ENCODE assay signal across 8 mouse cellular contexts in the genomic region with DNA sequence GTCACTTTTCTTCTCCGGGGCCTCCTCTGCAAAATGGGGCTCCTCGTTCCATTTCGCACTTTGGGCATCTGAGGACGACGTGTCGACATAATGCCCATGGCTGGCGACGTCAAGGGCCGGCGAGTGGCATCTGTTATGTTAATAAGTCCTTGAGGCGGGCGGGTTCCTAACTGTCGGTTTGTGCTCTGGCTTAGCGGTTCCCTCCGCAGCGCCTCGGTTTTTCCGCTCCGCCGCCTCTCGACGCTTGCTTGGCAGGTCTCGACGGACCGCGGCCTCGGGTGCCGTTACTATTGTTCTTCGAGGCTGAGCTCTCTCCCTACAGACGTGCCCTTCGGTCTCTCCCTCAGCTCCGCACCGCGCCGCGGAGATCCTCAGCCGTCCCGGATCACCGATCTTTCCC. TPM values are rescaled to one million over a fixed set of nuclear protein-coding genes. Genes with fewer than 3 reads are reported as not detected.
DNase-seq lines count a peak whose midpoint lies in the region; ATAC-seq and TF ChIP-seq lines count a peak whose summit lies in the region.

A gene (plus strand): TSS at position 133 of the 400 bp plus-strand sequence.

- H3K27ac ChIP-seq in cortical plate, adult 2 months (ENCODE audit: insufficient read depth, low read length), result peak within 1 kb of the TSS; percentile 97
- H3K27ac ChIP-seq in heart, embryonic 11.5 days (ENCODE audit: low read depth, low read length), result peak within 1 kb of the TSS; percentile 95
- H3K27ac ChIP-seq in midbrain, postnatal 0 days (ENCODE audit: low read depth, low read length), result peak within 1 kb of the TSS; percentile 97

- H3K27me3 ChIP-seq in heart, embryonic 11.5 days (ENCODE audit: control insufficient read depth, insufficient read depth, low read length), result no peaks in the 10 kb centered on the region
- H3K27me3 ChIP-seq in midbrain, postnatal 0 days (ENCODE audit: insufficient read depth, low read length), result no peaks in the 10 kb centered on the region

- ATAC-seq in heart, embryonic 11.5 days (replicated peaks; ENCODE audit: insufficient number of reproducible peaks, low FRiP score, low TSS enrichment), result no peak; the same call in 1 of the 2 replicates
- ATAC-seq in midbrain, postnatal 0 days (ENCODE audit: low FRiP score), result peak; percentile 55
- no peak for ATAC-seq in cerebellum, adult (ENCODE audit: insufficient number of reproducible peaks, low FRiP score, low TSS enrichment)

- peak within 1 kb of the TSS; percentile 85 for H3K4me3 ChIP-seq in lung, adult 2 months (replicated peaks; ENCODE audit: extremely low read depth, low read depth, low read length)
- peak within 1 kb of the TSS; percentile 70 for H3K4me3 ChIP-seq in cortical plate, adult 2 months (ENCODE audit: insufficient read depth, low read length)
- H3K4me3 ChIP-seq in heart, embryonic 11.5 days (ENCODE audit: low read depth, low read length), result peak within 1 kb of the TSS; percentile 89
- peak within 1 kb of the TSS; percentile 93 for H3K4me3 ChIP-seq in midbrain, postnatal 0 days (ENCODE audit: low read depth, low read length)

- H3K9me3 ChIP-seq in heart, embryonic 11.5 days (replicated peaks; ENCODE audit: control insufficient read depth, low read length), result no peaks in the 10 kb centered on the region
- no peaks in the 10 kb centered on the region for H3K9me3 ChIP-seq in midbrain, postnatal 0 days (ENCODE audit: low read length)

- peaks cover 3% of the 10 kb centered on the region for H3K36me3 ChIP-seq in heart, embryonic 11.5 days (ENCODE audit: control insufficient read depth, insufficient read depth, low read length)
- 0 out of 2 replicates have a peak, but pooled peaks cover 1% of the 10 kb centered on the region for H3K36me3 ChIP-seq in midbrain, postnatal 0 days (ENCODE audit: insufficient read depth, low read length)

- H3K4me2 ChIP-seq in heart, embryonic 11.5 days, result peak within 1 kb of the TSS; percentile 92
- H3K4me2 ChIP-seq in midbrain, postnatal 0 days (ENCODE audit: low read depth, low read length, poor library complexity, severe bottlenecking), result peak within 1 kb of the TSS; percentile 68

- 5% methylated on average over 39 of the region's 39 CpGs for WGBS in lung, adult 2 months
- WGBS in heart, embryonic 11.5 days (ENCODE audit: insufficient replicate concordance), result 2% methylated on average over 39 of the region's 39 CpGs
- WGBS in midbrain, postnatal 0 days, result 1% methylated on average over 39 of the region's 39 CpGs

- no peak for DNase-seq in lung, adult 2 months
- DNase-seq in lung, postnatal 4 days, result no peak
- DNase-seq in left cerebral cortex, adult 8-10 months (ENCODE audit: low spot score in 2 of 2), result no peak
- no peak for DNase-seq in midbrain, postnatal 0 days (ENCODE audit: low spot score)
- DNase-seq in cerebellum, adult 8-10 months, result no peak

- TF ChIP-seq CTCF in lung, adult 2 months (IDR thresholded peaks at IDR 0.05; ENCODE audit: insufficient read depth, low read length), result no peak
- no peak for TF ChIP-seq CTCF in cortical plate, adult 2 months (IDR thresholded peaks at IDR 0.05; ENCODE audit: extremely low read depth, insufficient read depth, low read length)
- TF ChIP-seq CTCF in midbrain, postnatal 0 days (IDR thresholded peaks at IDR 0.05), result no peak

- no peak for TF ChIP-seq POLR2A in lung, adult 2 months (IDR thresholded peaks at IDR 0.05; ENCODE audit: borderline replicate concordance, extremely low read depth, low read depth, low read length)
- TF ChIP-seq POLR2A in cortical plate, adult 2 months (IDR thresholded peaks at IDR 0.05; ENCODE audit: extremely low read depth, insufficient read depth, low read length), result no peak

- peak within 1 kb of the TSS; percentile 97 for H3K9ac ChIP-seq in heart, embryonic 11.5 days (ENCODE audit: low read depth, low read length)
- peak within 1 kb of the TSS; percentile 100 for H3K9ac ChIP-seq in midbrain, postnatal 0 days (replicated peaks; ENCODE audit: low read length, poor library complexity, severe bottlenecking)

- H3K4me1 ChIP-seq in lung, adult 2 months (ENCODE audit: control insufficient read depth, insufficient read depth, low read length), result peaks cover 13% of the 10 kb centered on the region
- no peaks in the 10 kb centered on the region; the same call in 1 of the 2 replicates for H3K4me1 ChIP-seq in cortical plate, adult 2 months (ENCODE audit: control insufficient read depth, insufficient read depth, low read length)
- peaks cover 27% of the 10 kb centered on the region for H3K4me1 ChIP-seq in heart, embryonic 11.5 days (ENCODE audit: control insufficient read depth, insufficient read depth, low read length)
- H3K4me1 ChIP-seq in midbrain, postnatal 0 days (ENCODE audit: insufficient read depth, low read length), result peaks cover 14% of the 10 kb centered on the region; the same call in 1 of the 2 replicates

RNA-seq across cellular contexts. Expression of the gene that starts here (rescaled TPM):
- 69.8 and 79.4 TPM in 2 replicates for polyA plus RNA-seq in lung, adult 2 months (2012; rRNA removed)
- 148 and 164 TPM in 2 replicates for polyA plus RNA-seq in cortical plate, adult 2 months (2012; rRNA removed)
- 30.5 and 33.6 TPM in 2 replicates for polyA plus RNA-seq in heart, embryonic 11.5 days (2014; fragmentation: Nextera tagmentation; extraction: Ambion mirVana)
- total RNA-seq in left cerebral cortex, adult 8-10 months (2022), result 100 to 1,000 TPM; 147 to 156 (median 154) TPM
- 70.0 and 92.2 TPM in 2 replicates for total RNA-seq in midbrain, postnatal 0 days (2014; rRNA removed)
- 36.0 and 42.4 TPM in 2 replicates for polyA plus RNA-seq in midbrain, postnatal 0 days (2015; fragmentation: Nextera tagmentation; extraction: Ambion mirVana)
